Mouse (Mus musculus) thymus, postnatal 25 days (tissue): ENCODE results near the gene Mipep.

Source experiments
- DNase-seq: peaks from one replicate; pipeline ENCODE4 v3.0.0; 2022

Gene Mipep

DNA sequence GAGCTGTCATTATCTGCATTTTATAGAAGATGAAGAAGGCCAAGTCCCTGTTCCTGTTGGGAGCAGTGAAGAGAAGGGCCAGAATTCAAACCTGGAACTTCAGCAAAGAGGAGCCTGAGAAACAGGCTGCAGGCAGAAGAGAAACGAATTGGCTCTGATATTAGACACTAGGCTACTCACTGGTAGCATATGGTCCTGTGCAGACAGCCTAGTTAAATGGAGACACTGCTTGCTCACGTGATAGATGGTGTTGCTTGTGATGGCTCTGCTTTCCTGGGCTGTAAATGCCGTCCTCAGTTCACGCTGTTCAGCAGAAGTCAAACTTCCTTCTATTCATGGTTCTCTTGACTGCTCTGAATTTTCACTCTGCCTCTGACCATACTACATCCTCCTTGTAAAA lies 98.3 kb downstream of the Mipep start:
- DNase-seq = no peak

DNA sequence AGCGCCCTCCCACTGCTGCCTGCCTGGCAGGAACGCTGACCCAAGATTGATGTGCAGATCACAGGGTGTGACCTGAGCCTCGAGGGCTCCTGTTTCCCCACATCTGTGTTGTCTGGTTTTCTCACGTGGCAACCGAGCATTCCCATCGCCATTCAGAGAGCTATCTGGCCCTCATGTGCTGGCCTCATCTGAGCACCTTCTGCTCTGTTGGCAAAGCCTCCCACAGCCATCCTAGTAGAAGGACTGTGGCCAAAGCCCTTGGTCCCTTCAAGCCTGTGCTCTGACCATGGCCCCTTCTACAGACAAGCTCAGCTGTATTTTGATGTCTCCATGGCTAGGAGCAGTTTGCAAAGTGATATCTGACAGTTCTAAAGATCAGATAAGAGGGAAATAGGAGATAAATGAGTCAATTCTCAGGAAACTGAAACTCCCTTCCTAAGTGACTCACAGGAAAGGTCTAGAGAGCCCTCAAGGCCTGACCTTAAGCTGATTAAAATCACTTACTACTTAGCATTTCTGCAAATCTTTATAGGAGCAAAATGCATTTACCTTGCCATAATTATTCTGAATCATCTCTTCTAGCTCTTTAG lies 101.1 kb downstream of the Mipep start:
- DNase-seq = no peak

DNA sequence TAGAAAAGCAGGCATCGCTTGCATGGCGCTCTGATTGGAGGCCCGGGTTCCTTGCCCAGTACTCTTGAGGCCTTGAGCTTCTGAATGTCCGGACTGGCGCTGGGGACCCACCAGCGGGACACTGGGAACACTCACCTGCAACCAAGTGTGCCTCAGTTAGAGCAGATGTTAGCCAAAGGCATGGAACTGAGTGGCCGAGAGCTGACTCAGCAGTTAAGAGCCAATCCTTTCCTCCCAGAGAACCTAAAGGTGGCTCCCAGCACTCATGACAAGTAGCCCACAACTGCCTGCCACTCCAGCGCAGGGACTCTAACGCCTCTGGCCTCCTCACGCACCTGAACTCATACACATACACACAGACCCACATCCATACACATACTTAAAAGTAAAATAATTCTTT lies 109.5 kb downstream of the Mipep start:
- DNase-seq = no peak

DNA sequence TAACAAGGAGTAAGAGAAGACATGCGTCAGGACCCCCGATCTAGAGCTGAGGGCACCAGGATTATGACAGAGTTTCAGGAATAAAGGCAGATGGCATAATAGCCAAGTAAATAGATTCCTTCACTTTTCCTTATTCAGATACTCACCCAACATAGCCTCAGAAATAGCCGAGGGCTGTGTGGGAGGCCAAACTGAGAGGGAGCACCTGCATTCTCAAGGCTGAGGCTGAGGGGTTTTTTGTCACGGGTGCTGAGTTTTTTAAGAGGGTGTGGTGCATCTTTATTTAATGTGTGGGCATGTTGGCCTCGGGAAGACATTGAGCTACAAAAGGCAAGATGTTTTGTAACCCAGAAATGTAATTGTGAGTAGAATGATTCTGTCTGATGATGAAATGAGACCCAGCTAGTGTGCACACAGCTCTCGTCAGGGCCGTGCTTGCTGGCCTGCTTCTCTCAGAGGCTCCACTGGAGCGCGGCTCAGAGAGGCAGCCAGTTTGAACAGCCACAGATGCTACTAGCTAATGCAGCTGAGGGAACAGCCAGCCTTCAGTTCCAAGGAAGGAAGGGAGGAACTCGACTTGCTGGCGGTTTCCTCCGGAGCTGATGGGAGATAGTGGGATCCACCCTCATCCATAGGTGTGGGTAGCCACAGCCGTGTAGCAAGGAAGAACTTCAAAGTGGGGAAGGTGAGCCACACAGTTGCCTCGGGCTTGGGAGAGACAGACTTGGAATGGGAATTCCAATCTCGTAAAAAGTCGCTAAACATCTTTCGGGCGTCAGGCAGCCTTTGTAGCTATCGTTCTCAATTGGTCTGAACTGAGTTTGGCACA lies 111.0 kb downstream of the Mipep start:
- DNase-seq = no peak

DNA sequence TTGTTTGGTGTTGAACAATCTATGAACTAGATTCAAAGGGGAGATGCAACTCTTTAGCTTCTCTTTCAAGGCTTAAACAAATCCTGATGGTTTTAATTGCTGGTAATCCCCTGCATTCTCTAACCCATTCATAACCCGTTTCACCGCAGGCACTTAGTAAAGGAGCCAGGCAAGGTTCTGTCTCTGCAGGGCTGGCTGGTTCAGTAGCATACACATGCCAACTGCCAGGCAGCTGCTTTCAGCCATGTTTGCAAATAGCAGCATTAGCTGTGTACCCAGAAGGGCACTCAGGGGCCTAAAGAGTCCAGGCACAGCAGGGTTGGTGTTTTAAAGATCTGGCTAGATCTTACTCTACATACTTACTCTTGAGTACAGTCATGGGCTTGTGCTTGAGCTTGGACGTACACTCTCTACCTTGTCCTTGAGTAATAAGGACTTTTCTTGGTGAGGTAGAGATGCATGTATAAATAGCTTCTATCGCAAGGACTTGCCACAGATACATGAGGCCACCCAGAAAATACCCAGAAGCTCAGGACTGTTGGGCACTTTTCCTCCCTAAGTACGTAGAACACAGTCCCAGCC lies 113.8 kb downstream of the Mipep start:
- no peak for DNase-seq

DNA sequence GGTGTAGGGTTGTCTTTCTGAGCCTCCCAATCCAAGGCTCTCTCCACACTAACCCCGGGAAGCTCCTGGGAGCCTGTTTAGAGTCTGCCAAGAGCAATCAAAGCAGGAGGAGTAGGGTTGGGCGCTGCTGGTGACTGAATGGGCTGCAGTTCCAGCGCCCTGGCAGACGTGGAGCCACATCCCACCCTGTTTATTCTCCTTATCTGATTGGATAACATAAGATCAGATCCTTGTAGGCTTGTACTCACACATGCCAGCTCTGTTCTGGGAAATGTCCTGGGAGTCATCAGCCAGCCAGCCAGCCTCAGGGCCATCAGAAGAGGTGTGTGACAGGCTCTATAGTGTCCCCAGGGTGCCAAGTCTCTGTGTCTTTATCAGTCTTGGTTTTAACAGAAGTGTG lies 120.1 kb downstream of the Mipep start:
- DNase-seq = no peak

DNA sequence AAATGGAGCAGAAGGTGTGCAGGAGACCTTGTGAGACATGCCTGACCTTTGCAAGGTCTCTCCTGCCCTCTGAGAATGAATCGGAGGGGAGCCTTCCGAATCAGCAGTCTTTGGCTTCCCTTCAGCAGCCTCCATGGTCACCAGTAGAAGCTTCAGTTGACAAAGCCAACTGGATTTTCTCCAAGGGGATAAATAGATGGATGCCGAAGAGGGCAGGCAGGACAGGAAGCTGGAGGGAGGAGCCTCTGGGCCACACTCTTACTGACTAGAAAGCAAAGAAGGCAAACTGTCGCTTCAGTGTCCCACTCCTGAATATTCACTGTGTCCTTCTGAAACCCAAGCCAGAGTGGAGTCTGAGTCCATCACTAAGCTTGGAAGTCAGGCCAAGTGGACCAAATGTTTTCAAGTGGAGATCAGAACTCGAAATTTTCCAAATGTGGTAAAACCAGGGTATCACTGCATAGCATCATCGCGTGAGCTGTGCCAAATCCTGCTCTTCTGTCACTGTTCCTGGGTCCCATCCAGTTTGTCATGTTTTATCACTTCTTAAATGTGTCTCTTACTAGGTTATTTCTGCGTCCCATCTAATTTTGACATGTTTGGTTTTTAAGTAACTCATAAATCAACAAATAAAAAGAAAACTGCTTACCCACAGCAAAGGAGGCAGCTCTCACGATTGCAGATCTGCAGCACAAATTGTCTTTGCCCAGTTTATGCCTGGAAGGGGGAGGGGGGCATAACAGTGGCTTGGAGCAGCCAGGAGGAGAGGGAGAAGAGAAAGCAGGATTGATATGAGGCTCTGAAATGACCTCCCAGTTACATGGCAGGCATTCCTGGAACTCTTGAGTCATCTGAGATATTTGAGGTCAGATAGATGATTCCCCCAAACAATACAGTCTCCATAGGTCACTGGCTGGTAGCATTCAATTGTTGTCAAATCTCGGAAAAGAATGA lies 122.3 kb downstream of the Mipep start:
- DNase-seq = no peak

DNA sequence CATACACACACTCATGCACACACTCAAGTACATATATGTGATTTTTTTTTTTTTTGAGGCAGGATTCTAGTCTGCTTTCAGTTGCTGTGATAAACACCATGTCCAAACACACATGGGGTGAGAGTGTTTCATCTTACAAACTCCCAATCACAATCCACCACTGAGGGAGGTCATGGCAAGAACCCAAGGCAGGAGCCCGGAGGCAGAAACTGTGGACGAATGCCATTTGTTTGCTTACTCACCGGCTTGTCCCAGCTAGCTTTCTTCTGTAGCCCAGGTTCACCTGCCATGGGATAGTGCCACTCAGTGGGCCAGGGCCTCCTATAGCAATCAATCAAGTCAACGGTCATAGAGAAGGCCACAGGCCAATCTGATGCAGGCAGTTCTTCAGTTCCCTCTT lies 125.0 kb downstream of the Mipep start:
- DNase-seq = no peak

DNA sequence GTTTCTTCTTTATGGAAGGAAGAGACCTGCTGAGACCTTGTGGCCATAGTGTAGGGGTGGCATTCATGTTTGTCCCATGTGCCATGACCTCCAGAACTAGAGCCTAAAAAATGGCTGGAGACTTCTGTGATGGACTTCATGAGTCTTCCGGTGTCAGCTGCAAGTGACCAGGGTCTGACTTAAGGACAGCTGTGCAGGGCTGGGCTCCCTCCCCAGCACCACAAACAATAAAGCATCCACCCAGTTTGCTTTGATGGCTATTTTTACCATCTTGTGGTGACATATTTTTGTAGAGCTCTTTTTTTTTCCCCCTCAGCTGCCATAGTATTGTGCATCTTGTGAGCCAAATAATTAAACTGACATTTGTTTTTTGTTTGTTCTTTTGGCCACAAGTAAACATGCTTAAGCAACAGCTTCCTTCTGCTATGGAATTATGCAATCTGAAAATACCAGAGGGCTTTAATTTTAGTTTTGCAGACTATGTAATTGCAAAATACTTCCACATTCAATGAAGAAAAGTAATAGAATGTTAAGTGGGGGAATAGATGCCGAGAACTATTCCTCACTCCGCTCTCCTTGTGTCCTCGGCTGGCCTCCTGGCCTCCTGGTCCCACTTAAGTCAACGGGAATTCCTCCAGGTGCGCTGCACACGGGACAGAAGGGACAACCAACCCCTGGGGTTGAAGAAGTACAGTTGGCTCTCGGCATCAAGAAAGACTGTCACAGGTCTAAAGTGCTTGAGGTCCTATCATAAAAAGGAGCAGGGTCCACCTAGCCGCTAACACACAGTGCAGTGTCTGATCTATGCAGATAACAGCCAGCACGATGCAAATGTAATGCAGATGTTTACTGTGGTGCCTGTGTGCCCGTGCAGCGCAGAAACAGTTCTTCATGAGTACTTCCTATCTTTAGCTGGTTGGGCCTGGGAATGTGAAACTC lies 126.4 kb downstream of the Mipep start:
- DNase-seq = no peak

DNA sequence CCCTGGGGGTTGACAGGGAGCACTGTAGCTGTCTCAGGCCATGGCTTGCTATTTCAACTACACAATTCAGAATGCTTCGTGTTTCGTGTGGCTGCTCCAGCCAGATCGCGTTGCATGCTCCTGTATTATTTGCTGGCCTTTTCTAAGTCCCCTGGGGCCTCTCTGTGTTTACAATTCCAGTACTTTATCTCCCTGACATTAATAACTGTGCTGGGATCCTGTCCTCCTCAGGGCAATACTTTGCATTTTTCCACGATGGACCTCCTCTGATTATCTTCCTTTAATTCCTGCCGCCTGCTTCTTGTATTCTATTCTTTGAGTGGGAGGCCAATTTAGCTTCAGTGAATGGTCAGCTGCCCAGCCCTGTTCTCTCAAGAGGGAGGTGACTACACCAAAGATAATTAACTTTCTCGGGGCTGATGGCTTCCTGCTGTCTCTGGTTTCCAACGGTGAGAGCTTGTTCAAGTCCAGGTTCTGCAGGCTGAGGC lies 128.7 kb downstream of the Mipep start:
- no peak for DNase-seq

DNA sequence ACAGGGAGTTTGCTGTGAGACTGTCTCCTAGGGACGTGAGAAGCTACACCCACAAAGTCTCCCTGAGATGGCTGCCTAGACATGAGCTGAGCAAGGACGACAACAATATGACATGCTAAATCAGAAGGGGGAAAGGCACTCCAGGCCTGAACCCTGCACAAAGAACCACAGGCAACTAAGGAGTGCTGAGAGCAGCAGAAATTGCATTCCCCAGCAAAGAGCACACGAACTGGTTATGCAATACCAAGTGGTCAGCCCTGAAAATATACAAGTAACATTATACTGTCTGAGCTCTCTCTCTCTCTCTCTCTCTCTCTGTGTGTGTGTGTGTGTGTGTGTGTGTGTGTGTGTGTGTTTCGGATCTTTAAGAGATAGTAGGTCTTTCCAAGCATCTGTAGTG lies 132.3 kb downstream of the Mipep start:
- DNase-seq = no peak

DNA sequence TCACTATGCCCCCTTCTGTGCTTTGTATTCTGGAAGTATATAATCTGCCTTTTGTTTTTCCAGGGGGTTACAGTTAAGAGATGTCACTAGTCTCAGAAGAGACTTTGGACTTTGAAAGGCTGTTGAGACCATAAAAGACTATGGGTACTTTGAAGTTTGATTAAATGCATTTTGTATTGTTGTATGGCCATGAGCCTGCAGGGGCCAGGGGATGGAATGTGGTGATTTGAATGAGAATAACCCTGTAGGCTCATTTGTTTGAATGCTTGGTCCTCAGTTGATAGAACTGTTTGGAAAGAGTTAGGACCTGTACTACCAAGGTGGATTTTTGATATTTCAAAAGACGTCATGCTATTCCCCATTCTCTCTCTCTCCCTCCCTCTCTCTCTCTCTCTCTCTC lies 141.6 kb downstream of the Mipep start:
- DNase-seq = no peak

DNA sequence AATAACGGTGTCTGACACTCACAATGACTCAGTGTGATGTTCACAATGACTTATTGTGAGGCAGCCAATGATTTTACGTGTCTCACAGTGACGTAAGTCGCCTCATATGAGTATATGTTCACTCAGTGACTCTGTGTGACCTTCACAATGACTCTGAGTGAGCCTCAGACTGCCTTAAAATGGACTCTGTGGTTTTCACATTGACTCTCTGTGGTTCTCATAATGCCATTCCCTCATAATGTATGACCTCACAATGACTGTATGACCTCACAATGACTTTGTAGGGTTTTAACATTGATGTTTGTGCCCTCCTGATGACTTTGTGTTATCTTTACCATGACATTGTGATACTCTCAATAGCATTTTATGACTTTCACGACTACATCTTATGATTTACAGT lies 151.3 kb downstream of the Mipep start:
- no peak for DNase-seq

DNA sequence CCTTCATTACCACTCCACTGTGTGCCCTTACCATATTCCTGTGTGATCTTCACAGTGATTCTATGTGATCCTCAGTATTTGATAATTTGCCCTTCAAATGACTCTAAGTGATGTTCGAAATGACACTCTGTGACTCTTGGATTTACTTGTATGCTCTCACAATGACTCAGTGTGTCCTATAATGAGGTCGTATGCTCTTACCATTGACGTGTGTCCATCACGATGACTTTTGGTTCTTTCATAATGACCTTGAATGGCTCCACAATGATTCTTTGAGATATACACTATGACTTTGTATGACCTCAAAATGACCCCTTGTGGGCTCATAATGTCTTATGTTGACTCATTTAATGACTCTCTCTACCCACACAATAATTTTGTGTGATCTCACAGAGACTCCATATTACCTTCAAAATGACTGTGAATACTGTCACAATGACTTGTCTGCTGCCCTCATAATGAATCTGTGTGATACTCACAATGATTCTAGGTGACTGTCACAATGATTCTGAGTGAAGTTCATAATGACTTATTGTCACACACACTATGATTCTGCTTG lies 153.2 kb downstream of the Mipep start:
- no peak for DNase-seq
